Mouse (Mus musculus) spleen, postnatal 4 days (tissue): ENCODE measurements around the gene Map3k7cl.

Experiments used
- DNase-seq, 2 experiments: peaks; one replicate each; pipeline ENCODE4 v3.0.0; 2022; ENCODE audit warnings: low spot score in 2 of 2

Gene Map3k7cl

GRCm38 (mm10) chr16:87552907-87553691 lies at the start of gene Map3k7cl:
Gene Map3k7cl, plus strand, starts transcription at chr16:87553330.
- DNase-seq, result no peak

- DNase-seq, result no peak
Observed at GRCm38 (mm10) chr16:87511706-87512105, 41.4 kb upstream of the Map3k7cl start.

- no peak for DNase-seq
Observed at GRCm38 (mm10) chr16:87512331-87512730, 40.8 kb upstream of the Map3k7cl start.

DNA sequence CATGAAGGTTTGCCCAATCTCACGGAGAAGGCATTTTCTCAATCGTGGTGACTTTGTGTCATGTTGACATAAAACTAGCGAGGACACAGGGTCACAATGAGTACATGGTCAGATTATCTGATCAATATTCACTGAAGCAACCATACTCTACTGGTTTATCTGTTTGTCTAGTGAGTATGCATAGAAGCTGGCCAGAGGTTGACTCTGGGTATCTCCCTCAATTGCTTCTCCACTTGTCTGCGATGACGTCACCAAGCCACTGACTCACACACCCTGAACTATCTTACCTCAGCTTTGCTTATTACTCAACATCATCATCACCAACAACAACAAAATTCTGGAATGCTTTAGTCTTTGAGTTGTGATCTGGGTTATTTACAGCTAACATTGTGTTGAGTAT lies 28.9 kb upstream of the Map3k7cl start:
- no peak for DNase-seq

DNA sequence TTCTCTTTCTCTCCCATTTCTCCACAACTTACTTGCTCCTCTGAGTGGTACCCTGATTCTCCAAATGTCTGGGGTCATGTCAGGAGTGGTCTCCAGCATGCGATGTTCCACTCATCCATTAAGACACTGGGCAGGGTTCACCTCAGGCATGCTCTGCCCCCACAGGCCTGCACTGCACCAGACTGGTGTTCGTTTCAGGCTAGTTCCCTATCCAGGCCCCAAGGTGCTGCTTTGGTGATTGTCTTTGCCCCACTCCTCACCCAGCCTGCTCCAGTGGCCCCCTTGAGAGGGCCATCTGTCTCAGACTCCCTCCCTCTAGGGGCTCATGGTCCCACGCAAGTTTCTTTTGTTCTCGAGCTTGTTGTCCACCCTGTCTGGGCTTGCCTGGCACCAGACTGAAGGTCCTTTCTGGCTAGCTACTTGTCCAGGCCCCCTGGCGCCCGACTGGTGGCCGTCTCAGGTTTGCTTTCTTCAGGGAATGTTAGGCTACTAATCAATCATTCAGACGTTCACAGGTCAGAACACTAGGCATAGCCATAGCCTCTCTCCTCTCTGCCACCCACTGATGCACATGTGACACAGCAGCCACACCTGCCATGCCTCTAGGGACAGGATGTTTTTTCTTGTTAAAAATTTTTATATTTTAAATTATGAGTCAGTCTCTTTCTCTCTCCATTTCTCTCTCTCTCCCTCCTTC lies 25.4 kb upstream of the Map3k7cl start:
- no peak for DNase-seq

GRCm38 (mm10) chr16:87528755-87529154 lies 24.4 kb upstream of the Map3k7cl start:
- DNase-seq, result no peak

- no peak for DNase-seq
Observed at GRCm38 (mm10) chr16:87548348-87548747, 4.8 kb upstream of the Map3k7cl start.

GRCm38 (mm10) chr16:87556320-87556719 lies 3.2 kb downstream of the Map3k7cl start:
- no peak for DNase-seq

GRCm38 (mm10) chr16:87561501-87561900 lies 8.4 kb downstream of the Map3k7cl start:
- no peak for DNase-seq

- DNase-seq, result no peak
Observed at GRCm38 (mm10) chr16:87563524-87563923, 10.4 kb downstream of the Map3k7cl start.

DNA sequence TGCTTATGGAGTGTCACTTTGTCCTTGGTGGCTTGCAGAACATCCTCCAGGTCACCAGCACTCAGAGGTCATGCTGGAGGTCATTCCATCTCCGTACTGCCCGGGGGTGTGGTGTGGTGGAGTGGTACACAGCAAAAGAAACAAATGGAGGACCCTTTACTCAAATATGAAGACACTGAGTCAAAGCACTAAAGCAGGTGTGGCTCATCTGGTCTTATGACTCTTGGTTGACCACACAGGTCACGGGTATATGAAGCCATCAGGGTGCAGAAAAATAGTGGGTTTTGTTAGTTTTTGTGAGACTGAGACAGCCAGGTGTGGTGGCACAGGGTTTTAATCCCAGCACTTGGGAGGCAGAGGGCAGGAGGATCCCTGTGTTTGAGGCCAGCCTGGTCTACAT lies 11.4 kb downstream of the Map3k7cl start:
- DNase-seq, result no peak

- no peak for DNase-seq
Observed at GRCm38 (mm10) chr16:87567572-87567971, 14.4 kb downstream of the Map3k7cl start.

DNA sequence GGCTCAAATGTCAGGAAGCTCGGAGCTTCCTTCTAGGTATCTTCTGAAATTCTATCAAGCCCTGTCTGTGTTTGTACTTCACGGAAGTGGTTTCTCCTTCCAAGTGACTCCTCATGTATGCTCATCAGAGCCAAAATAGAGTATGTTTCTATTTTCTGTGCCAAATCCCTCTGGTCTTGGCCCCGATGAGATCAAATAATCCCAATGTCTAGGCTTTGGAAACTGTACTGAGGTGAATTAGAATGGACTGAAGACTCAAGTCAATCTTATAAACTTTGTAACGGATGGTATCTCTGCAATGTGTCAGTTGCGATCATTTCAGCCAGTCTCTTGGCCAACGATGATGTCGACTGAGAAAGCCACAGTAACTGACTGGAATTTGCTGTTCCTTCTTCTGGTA lies 15.1 kb downstream of the Map3k7cl start:
- no peak for DNase-seq

- no peak for DNase-seq
Observed at GRCm38 (mm10) chr16:87569576-87570105, 16.5 kb downstream of the Map3k7cl start.

- no peak for DNase-seq
Observed at GRCm38 (mm10) chr16:87570334-87570733, 17.2 kb downstream of the Map3k7cl start.

DNA sequence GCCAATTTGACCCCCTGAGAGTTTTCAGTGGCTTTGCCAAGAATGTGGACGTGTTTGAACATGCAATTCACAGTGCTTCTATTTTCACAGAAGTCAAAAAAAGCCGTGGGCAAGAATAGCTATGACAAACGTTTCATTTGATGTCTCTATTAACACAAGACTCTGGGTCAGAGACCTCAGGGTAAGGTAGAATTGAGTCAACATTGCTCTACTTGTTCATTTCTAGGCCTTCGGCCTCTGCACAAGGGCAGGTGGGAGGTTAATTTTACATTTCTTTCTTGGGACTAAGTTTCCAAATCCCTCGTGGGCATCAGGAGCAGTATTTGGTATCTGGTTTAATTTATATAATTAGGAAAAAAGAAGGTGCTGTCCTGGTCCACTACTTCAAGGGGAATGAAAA lies 20.3 kb downstream of the Map3k7cl start:
- no peak for DNase-seq

- DNase-seq, result no peak
Observed at GRCm38 (mm10) chr16:87574160-87574559, 21.0 kb downstream of the Map3k7cl start.

GRCm38 (mm10) chr16:87575600-87575999 lies 22.5 kb downstream of the Map3k7cl start:
- no peak for DNase-seq

GRCm38 (mm10) chr16:87578881-87579280 lies 25.8 kb downstream of the Map3k7cl start:
- DNase-seq, result no peak

DNA sequence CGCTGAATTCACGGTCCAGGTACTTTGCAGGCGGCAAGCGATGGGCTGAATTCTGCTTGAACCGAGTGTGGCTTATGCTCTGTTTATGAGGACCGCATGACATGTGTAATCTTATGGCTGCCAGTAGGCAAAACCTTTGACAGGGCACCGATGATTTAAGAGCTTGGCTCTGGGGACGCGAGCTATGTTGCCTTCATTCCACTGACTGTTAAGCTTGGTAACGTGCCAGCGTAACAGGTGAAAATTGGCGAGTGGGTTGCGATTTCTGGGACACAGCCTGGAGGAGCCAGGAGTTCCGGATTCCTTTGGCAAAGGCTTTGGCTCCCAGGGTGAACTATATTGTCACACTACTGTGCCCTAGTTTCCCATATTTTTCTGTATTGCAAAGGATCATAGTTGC lies 26.3 kb downstream of the Map3k7cl start:
- no peak for DNase-seq

DNA sequence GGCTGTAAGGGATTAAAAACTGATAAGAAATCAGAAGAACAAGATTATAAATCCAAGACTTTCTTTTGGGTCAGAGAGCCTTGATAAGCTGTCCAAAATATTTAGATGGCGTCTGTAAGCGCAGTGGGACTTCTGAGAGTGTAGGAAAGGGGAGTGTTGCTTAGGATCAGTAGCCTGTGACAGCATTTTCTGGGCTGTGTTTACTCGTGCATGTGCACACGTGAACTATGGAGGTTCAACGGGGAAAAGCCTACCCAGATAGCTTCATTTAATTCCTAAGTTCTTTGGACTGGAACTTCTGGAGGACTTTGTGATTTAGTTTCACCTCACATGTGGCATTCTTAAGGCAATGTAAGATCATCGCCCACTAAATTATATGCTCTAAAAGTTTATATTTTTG lies 29.6 kb downstream of the Map3k7cl start:
- DNase-seq, result no peak

DNA sequence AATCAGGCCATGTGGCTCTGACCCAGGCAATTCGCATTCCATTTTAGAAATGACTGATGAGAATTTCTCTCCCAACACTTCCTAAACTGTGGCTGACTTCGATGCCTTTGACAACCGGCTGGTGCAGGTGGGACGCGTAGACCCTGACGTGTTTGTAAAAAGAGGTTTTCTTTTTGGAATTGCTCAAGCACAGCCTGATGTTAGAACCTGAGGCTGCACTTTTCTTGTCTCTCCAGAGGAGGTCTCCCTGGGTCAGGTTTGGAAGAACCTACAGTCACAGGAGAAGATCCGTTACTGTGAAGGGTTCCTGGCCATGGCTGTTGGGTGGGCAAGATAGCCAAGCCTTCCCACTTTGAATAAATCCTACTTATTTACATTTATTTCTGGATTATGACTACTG lies 31.5 kb downstream of the Map3k7cl start:
- DNase-seq, result no peak
